Mouse (Mus musculus): ENCODE results near the gene Themis2. TPM values are rescaled to one million over a fixed set of nuclear protein-coding genes. Genes with fewer than 3 reads are reported as not detected.
A peak's percentile ranks its signal among the peaks of the same experiment; 100 is the strongest.
"Not testable (repeated sequence)": the region's sequence is repeated elsewhere in the genome, so short reads cannot be mapped to it uniquely, and the experiment has no call there.

Gene Themis2
- polyA plus RNA-seq, 1 experiment from 2014 or later: 0.69 TPM

DNA sequence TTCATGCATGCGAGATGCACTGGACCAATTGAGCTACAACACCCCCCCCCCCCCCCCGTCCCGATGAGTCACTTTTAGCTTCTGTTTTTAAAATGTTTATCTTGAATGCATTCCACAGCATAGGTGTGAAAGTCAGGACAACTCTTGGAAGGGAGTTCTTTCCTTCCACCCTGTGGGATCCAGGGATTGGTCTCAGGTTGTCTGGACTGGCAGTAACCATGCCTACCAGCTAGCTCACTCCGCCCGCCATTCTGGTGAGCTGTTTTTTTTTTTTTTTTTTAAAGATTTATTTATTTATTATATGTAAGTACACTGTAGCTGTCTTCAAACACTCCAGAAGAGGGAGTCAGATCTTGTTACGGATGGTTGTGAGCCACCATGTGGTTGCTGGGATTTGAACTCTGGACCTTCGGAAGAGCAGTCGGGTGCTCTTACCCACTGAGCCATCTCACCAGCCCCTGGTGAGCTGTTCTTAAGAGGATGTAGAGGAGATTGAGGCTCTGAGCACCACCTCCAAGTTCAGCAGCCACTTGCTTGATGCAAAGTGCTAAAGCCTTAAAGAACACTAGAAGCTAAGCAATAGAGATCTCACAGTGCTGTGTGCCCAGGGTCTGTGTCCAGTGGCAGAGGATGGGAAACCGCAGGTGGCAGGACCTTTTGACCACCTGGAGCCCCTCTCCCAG is 2.7 kb downstream of the Themis2 start:
- not testable (repeated sequence) for DNase-seq (ENCODE audit: low spot score); H3K9ac ChIP-seq (ENCODE audit: low read depth, low read length); ATAC-seq (ENCODE audit: low FRiP score); H3K9me3 ChIP-seq (ENCODE audit: control insufficient read depth, low read length); H3K4me1 ChIP-seq (replicated peaks; ENCODE audit: control insufficient read depth, insufficient read depth, low read length); H3K4me2 ChIP-seq (replicated peaks; ENCODE audit: low read depth, low read length); H3K36me3 ChIP-seq (ENCODE audit: control insufficient read depth, insufficient read depth, low read length); H3K4me3 ChIP-seq (ENCODE audit: low read depth, low read length); H3K27ac ChIP-seq (ENCODE audit: low read depth, low read length)
- peaks cover 12% of the 10 kb centered on the region; the same call in 1 of the 2 replicates for H3K27me3 ChIP-seq (ENCODE audit: control insufficient read depth, insufficient read depth, low read length)
- 93% methylated on average over 8 of the region's 9 CpGs for WGBS

DNA sequence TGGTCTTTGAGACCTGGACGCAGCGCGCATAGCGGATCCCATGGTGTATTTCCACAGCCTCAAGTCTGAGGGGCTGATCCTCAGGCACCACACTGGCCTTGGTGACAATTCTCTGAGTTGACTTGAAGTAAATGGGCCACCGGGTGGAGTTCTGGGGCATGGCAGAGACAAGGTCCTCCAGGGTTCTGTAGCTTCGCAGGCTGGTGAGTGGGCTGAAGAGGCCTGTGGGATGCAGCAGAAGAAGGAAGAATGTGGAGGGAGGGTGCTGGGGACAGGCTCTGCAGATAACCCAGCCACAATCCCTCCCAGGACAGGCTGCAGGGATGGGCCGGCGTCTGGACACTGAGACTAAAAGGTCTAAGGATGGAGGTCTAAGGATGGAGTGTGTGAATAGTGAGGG is 6.5 kb downstream of the Themis2 start:
- Histone ChIP-seq H3K4me3 (ENCODE audit: low read depth, low read length) (no peak overlapping the region), H3K4me2 (replicated peaks; ENCODE audit: low read depth, low read length) (no peak overlapping the region), H3K9ac (ENCODE audit: low read depth, low read length) (no peak overlapping the region), H3K36me3 (ENCODE audit: control insufficient read depth, insufficient read depth, low read length) (no peaks in the 10 kb centered on the region), H3K4me1 (replicated peaks; ENCODE audit: control insufficient read depth, insufficient read depth, low read length) (no peaks in the 10 kb centered on the region), H3K9me3 (ENCODE audit: control insufficient read depth, low read length) (no peaks in the 10 kb centered on the region), H3K27me3 (ENCODE audit: control insufficient read depth, insufficient read depth, low read length) (0 out of 2 replicates have a peak, but pooled peaks cover 2% of the 10 kb centered on the region), H3K27ac (ENCODE audit: low read depth, low read length) (no peak overlapping the region)
- DNase-seq (ENCODE audit: low spot score) (no peak), ATAC-seq (ENCODE audit: low FRiP score) (no peak)
- 87% methylated on average over 8 of the region's 8 CpGs for WGBS

DNA sequence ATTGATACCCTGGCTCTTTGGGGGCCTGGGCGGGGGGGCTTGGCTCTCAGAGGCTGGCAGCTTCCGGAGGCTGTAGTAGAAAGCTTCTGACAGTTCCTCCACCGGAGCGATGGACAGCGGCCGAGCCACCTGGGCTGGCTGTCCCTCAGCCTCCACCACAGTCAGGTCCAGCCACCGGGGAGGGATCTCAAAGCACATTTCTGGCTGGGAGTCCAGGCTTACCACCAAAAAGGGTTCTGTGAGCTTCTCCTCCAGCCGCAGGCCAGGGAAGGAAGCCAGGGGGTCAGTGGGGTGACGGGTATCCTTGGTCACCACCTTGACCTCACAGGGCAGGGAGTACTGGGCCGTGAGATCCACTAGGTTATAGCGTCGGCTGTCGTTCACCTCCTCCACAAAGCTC is 11.0 kb downstream of the Themis2 start:
- Histone ChIP-seq H3K36me3 (ENCODE audit: control insufficient read depth, insufficient read depth, low read length) (no peaks in the 10 kb centered on the region), H3K4me3 (ENCODE audit: low read depth, low read length) (no peak overlapping the region), H3K27ac (ENCODE audit: low read depth, low read length) (no peak overlapping the region), H3K9ac (ENCODE audit: low read depth, low read length) (no peak overlapping the region), H3K4me1 (replicated peaks; ENCODE audit: control insufficient read depth, insufficient read depth, low read length) (no peaks in the 10 kb centered on the region), H3K9me3 (ENCODE audit: control insufficient read depth, low read length) (no peaks in the 10 kb centered on the region), H3K27me3 (ENCODE audit: control insufficient read depth, insufficient read depth, low read length) (no peaks in the 10 kb centered on the region), H3K4me2 (replicated peaks; ENCODE audit: low read depth, low read length) (no peak overlapping the region)
- 86% methylated on average over 13 of the region's 13 CpGs for WGBS
- DNase-seq (ENCODE audit: low spot score) (no peak), ATAC-seq (ENCODE audit: low FRiP score) (no peak)

DNA sequence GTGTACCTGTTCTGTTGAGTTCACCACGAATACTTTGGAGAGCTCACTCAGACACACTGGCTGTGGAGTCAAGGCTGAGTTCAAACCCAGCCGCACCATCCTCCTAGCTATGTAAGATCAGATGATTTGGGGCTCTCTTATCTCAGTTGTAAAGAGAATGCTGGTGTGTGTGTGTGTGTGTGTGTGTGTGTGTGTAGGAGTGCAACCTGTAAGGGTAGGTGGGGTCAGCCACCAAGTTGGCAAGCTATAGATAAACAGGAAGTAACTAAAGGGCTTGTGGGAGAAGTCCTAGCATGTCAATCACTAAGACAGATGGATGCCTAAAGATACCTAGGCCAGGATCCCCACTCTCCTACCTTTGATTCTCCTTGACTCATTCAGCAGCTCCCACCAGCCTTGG is 12.5 kb downstream of the Themis2 start:
- H3K36me3 ChIP-seq (ENCODE audit: control insufficient read depth, insufficient read depth, low read length): 0 out of 2 replicates have a peak, but pooled peaks cover 3% of the 10 kb centered on the region
- H3K9me3 ChIP-seq (ENCODE audit: control insufficient read depth, low read length): no peaks in the 10 kb centered on the region
- no peaks in the 10 kb centered on the region for H3K4me1 ChIP-seq (replicated peaks; ENCODE audit: control insufficient read depth, insufficient read depth, low read length)
- no peak overlapping the region for H3K9ac ChIP-seq (ENCODE audit: low read depth, low read length)
- ATAC-seq (ENCODE audit: low FRiP score) (no peak), DNase-seq (ENCODE audit: low spot score) (no peak)
- WGBS: 93% methylated on average over 2 of the region's 2 CpGs
- no peaks in the 10 kb centered on the region for H3K27me3 ChIP-seq (ENCODE audit: control insufficient read depth, insufficient read depth, low read length)
- H3K4me2 ChIP-seq (replicated peaks; ENCODE audit: low read depth, low read length): no peak overlapping the region
- no peak overlapping the region for H3K4me3 ChIP-seq (ENCODE audit: low read depth, low read length)
- no peak overlapping the region for H3K27ac ChIP-seq (ENCODE audit: low read depth, low read length)

GRCm38 (mm10) chr4:132780288-132780687 is 15.9 kb downstream of the Themis2 start:
- WGBS: 83% methylated on average over 4 of the region's 4 CpGs
- no peak overlapping the region for H3K4me3 ChIP-seq (ENCODE audit: low read depth, low read length)
- no peaks in the 10 kb centered on the region for H3K27me3 ChIP-seq (ENCODE audit: control insufficient read depth, insufficient read depth, low read length)
- DNase-seq (ENCODE audit: low spot score): no peak
- no peak overlapping the region for H3K9ac ChIP-seq (ENCODE audit: low read depth, low read length)
- H3K4me2 ChIP-seq (replicated peaks; ENCODE audit: low read depth, low read length): no peak overlapping the region
- H3K9me3 ChIP-seq (ENCODE audit: control insufficient read depth, low read length): no peaks in the 10 kb centered on the region
- H3K4me1 ChIP-seq (replicated peaks; ENCODE audit: control insufficient read depth, insufficient read depth, low read length): no peaks in the 10 kb centered on the region
- H3K36me3 ChIP-seq (ENCODE audit: control insufficient read depth, insufficient read depth, low read length): peaks cover 18% of the 10 kb centered on the region; the same call in 1 of the 2 replicates
- ATAC-seq (ENCODE audit: low FRiP score): no peak
- H3K27ac ChIP-seq (ENCODE audit: low read depth, low read length): no peak overlapping the region

DNA sequence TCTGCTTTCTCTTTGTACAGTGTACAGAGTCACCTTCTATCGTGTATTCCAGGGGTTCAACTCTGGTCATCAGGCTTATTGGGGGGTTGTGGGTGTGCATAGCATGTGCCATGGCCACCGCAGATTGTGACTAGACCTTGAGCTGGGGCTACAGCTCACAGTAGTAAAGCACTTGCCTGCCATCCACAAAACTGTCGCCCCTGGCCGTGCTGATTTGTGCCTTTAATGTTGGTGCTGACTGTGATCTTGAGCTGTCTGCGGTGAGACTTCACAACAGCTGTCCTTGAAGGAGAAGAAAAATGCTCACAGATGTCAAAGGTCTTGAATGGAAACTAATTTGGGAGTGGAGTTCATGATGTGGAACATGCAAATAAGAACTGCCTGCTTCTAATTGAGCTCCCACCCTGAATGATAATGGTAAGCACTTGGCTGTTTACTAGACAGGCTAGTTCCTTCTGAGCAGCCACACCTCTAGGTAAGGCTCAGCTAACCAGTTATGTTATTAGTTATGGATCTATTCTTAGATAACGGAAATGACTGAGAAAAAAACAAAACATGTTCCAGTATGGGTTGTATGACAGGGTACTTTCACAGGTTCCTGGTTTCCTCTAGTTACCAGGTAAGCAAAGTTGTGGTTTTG is 17.5 kb downstream of the Themis2 start:
- Histone ChIP-seq H3K27me3 (ENCODE audit: control insufficient read depth, insufficient read depth, low read length) (no peaks in the 10 kb centered on the region), H3K36me3 (ENCODE audit: control insufficient read depth, insufficient read depth, low read length) (peaks cover 22% of the 10 kb centered on the region), H3K4me2 (replicated peaks; ENCODE audit: low read depth, low read length) (no peak overlapping the region), H3K27ac (ENCODE audit: low read depth, low read length) (no peak overlapping the region), H3K9ac (ENCODE audit: low read depth, low read length) (no peak overlapping the region), H3K9me3 (ENCODE audit: control insufficient read depth, low read length) (no peaks in the 10 kb centered on the region), H3K4me3 (ENCODE audit: low read depth, low read length) (no peak overlapping the region), H3K4me1 (replicated peaks; ENCODE audit: control insufficient read depth, insufficient read depth, low read length) (no peaks in the 10 kb centered on the region)
- WGBS: 92% methylated on average over 6 of the region's 6 CpGs
- DNase-seq (ENCODE audit: low spot score) (no peak), ATAC-seq (ENCODE audit: low FRiP score) (no peak)

- WGBS: 90% methylated on average over 5 of the region's 5 CpGs
- Histone ChIP-seq H3K9me3 (ENCODE audit: control insufficient read depth, low read length) (no peaks in the 10 kb centered on the region), H3K4me2 (replicated peaks; ENCODE audit: low read depth, low read length) (no peak overlapping the region), H3K4me3 (ENCODE audit: low read depth, low read length) (no peak overlapping the region), H3K9ac (ENCODE audit: low read depth, low read length) (no peak overlapping the region), H3K27ac (ENCODE audit: low read depth, low read length) (no peak overlapping the region), H3K36me3 (ENCODE audit: control insufficient read depth, insufficient read depth, low read length) (peaks cover 24% of the 10 kb centered on the region), H3K27me3 (ENCODE audit: control insufficient read depth, insufficient read depth, low read length) (no peaks in the 10 kb centered on the region), H3K4me1 (replicated peaks; ENCODE audit: control insufficient read depth, insufficient read depth, low read length) (no peaks in the 10 kb centered on the region)
- DNase-seq (ENCODE audit: low spot score) (peak; percentile 53), ATAC-seq (ENCODE audit: low FRiP score) (no peak)
Observed at GRCm38 (mm10) chr4:132776764-132777163, 19.4 kb downstream of the Themis2 start.

- WGBS: 84% methylated on average over 3 of the region's 3 CpGs
- H3K4me3 ChIP-seq (ENCODE audit: low read depth, low read length): no peak overlapping the region
- no peaks in the 10 kb centered on the region for H3K9me3 ChIP-seq (ENCODE audit: control insufficient read depth, low read length)
- DNase-seq (ENCODE audit: low spot score) (no peak), ATAC-seq (ENCODE audit: low FRiP score) (no peak)
- no peak overlapping the region for H3K9ac ChIP-seq (ENCODE audit: low read depth, low read length)
- H3K4me2 ChIP-seq (replicated peaks; ENCODE audit: low read depth, low read length): no peak overlapping the region
- peaks cover 28% of the 10 kb centered on the region for H3K36me3 ChIP-seq (ENCODE audit: control insufficient read depth, insufficient read depth, low read length)
- no peak overlapping the region for H3K27ac ChIP-seq (ENCODE audit: low read depth, low read length)
- H3K27me3 ChIP-seq (ENCODE audit: control insufficient read depth, insufficient read depth, low read length): no peaks in the 10 kb centered on the region
- no peaks in the 10 kb centered on the region for H3K4me1 ChIP-seq (replicated peaks; ENCODE audit: control insufficient read depth, insufficient read depth, low read length)
Observed at GRCm38 (mm10) chr4:132774905-132775304, 21.3 kb downstream of the Themis2 start.

GRCm38 (mm10) chr4:132771776-132772175 is 24.4 kb downstream of the Themis2 start:
- no peak for ATAC-seq (ENCODE audit: low FRiP score)
- no peak overlapping the region for H3K9ac ChIP-seq (ENCODE audit: low read depth, low read length)
- WGBS: 94% methylated on average over 9 of the region's 9 CpGs
- no peaks in the 10 kb centered on the region for H3K4me1 ChIP-seq (replicated peaks; ENCODE audit: control insufficient read depth, insufficient read depth, low read length)
- H3K36me3 ChIP-seq (ENCODE audit: control insufficient read depth, insufficient read depth, low read length): peaks cover 18% of the 10 kb centered on the region
- H3K27me3 ChIP-seq (ENCODE audit: control insufficient read depth, insufficient read depth, low read length): no peaks in the 10 kb centered on the region
- H3K4me3 ChIP-seq (ENCODE audit: low read depth, low read length): no peak overlapping the region
- H3K4me2 ChIP-seq (replicated peaks; ENCODE audit: low read depth, low read length): no peak overlapping the region
- no peak overlapping the region for H3K27ac ChIP-seq (ENCODE audit: low read depth, low read length)
- no peaks in the 10 kb centered on the region for H3K9me3 ChIP-seq (ENCODE audit: control insufficient read depth, low read length)
- DNase-seq (ENCODE audit: low spot score): no peak

Data from hindbrain, embryonic 11.5 days (tissue).